8 mouse cellular contexts compared by ENCODE assay signal in genomic region chr9:27192001-27192760, GRCm38 (mm10). TPM values are rescaled to one million over a fixed set of nuclear protein-coding genes. Genes with fewer than 3 reads are reported as not detected.
DNase-seq lines count a peak whose midpoint lies in the region; ATAC-seq lines count a peak whose summit lies in the region.

No protein-coding gene starts in this region.

- H3K4me1 ChIP-seq in brown adipose tissue, adult 24 weeks (ENCODE audit: control insufficient read depth, insufficient read depth, insufficient read length, low read length), result peaks cover 5% of the 10 kb centered on the region; the same call in 1 of the 2 replicates
- peaks cover 13% of the 10 kb centered on the region for H3K4me1 ChIP-seq in heart, embryonic 11.5 days (ENCODE audit: control insufficient read depth, insufficient read depth, low read length)
- peaks cover 6% of the 10 kb centered on the region; the same call in 1 of the 2 replicates for H3K4me1 ChIP-seq in kidney, embryonic 14.5 days (ENCODE audit: control insufficient read depth, insufficient read depth, low read length)
- peaks cover 16% of the 10 kb centered on the region for H3K4me1 ChIP-seq in limb, embryonic 12.5 days (replicated peaks)
- peaks cover 33% of the 10 kb centered on the region for H3K4me1 ChIP-seq in midbrain, embryonic 13.5 days (replicated peaks)
- peaks cover 15% of the 10 kb centered on the region; the same call in 1 of the 2 replicates for H3K4me1 ChIP-seq in stomach, embryonic 15.5 days

- H3K9ac ChIP-seq in heart, embryonic 11.5 days (ENCODE audit: low read depth, low read length), result peak overlapping the region; percentile 58
- H3K9ac ChIP-seq in kidney, embryonic 14.5 days (ENCODE audit: low read depth, low read length), result no peak overlapping the region
- H3K9ac ChIP-seq in limb, embryonic 12.5 days (replicated peaks), result no peak overlapping the region
- H3K9ac ChIP-seq in midbrain, embryonic 13.5 days (replicated peaks), result peak overlapping the region; percentile 48
- no peak overlapping the region for H3K9ac ChIP-seq in stomach, embryonic 15.5 days

- H3K4me2 ChIP-seq in heart, embryonic 11.5 days, result peak overlapping the region; percentile 64
- H3K4me2 ChIP-seq in kidney, embryonic 14.5 days (replicated peaks; ENCODE audit: low read depth, low read length), result peak overlapping the region; percentile 47
- peak overlapping the region; percentile 62 for H3K4me2 ChIP-seq in limb, embryonic 12.5 days
- peak overlapping the region; percentile 52 for H3K4me2 ChIP-seq in midbrain, embryonic 13.5 days (replicated peaks)
- H3K4me2 ChIP-seq in stomach, embryonic 15.5 days, result peak overlapping the region; percentile 58

- peak; percentile 88 for DNase-seq in fibroblast of lung, adult 2 months (ENCODE audit: low read depth)
- DNase-seq in c-Kit-positive CD71-positive TER-119-positive erythroid progenitor cells, embryonic 14.5 days (ENCODE audit: low spot score), result no peak

- H3K4me3 ChIP-seq in brown adipose tissue, adult 24 weeks (ENCODE audit: insufficient read depth, low read depth, low read length), result peak overlapping the region; percentile 49
- H3K4me3 ChIP-seq in heart, embryonic 11.5 days (ENCODE audit: low read depth, low read length), result peak overlapping the region; percentile 20; the same call in 1 of the 2 replicates
- peak overlapping the region; percentile 25 for H3K4me3 ChIP-seq in kidney, embryonic 14.5 days (ENCODE audit: low read length)
- H3K4me3 ChIP-seq in limb, embryonic 12.5 days (replicated peaks), result peak overlapping the region; percentile 33
- peak overlapping the region; percentile 25 for H3K4me3 ChIP-seq in midbrain, embryonic 13.5 days (replicated peaks)
- peak overlapping the region; percentile 25; the same call in 1 of the 2 replicates for H3K4me3 ChIP-seq in stomach, embryonic 15.5 days (replicated peaks)

- ATAC-seq in heart, embryonic 11.5 days (replicated peaks; ENCODE audit: insufficient number of reproducible peaks, low FRiP score, low TSS enrichment), result peak; percentile 89
- ATAC-seq in kidney, embryonic 14.5 days (ENCODE audit: low FRiP score, low TSS enrichment), result peak; percentile 96
- ATAC-seq in limb, embryonic 12.5 days (ENCODE audit: insufficient number of reproducible peaks, insufficient read depth, low FRiP score, low TSS enrichment, low read depth), result peak; percentile 85
- ATAC-seq in midbrain, embryonic 13.5 days, result peak; percentile 92
- ATAC-seq in stomach, embryonic 15.5 days (ENCODE audit: insufficient read depth, low FRiP score, low read depth), result peak; percentile 93

- peak overlapping the region; percentile 86 for H3K27ac ChIP-seq in brown adipose tissue, adult 24 weeks (replicated peaks; ENCODE audit: low read depth, low read length)
- peak overlapping the region; percentile 86 for H3K27ac ChIP-seq in heart, embryonic 11.5 days (ENCODE audit: low read depth, low read length)
- no peak overlapping the region; the same call in 1 of the 2 replicates for H3K27ac ChIP-seq in kidney, embryonic 14.5 days (ENCODE audit: low read depth, low read length)
- H3K27ac ChIP-seq in limb, embryonic 12.5 days, result peak overlapping the region; percentile 76
- peak overlapping the region; percentile 71 for H3K27ac ChIP-seq in midbrain, embryonic 13.5 days
- H3K27ac ChIP-seq in stomach, embryonic 15.5 days, result peak overlapping the region; percentile 86

- H3K36me3 ChIP-seq in heart, embryonic 11.5 days (ENCODE audit: control insufficient read depth, insufficient read depth, low read length), result no peaks in the 10 kb centered on the region
- no peaks in the 10 kb centered on the region for H3K36me3 ChIP-seq in kidney, embryonic 14.5 days (ENCODE audit: control insufficient read depth, insufficient read depth, low read length)
- no peaks in the 10 kb centered on the region for H3K36me3 ChIP-seq in limb, embryonic 12.5 days
- no peaks in the 10 kb centered on the region for H3K36me3 ChIP-seq in midbrain, embryonic 13.5 days
- no peaks in the 10 kb centered on the region for H3K36me3 ChIP-seq in stomach, embryonic 15.5 days

- no peaks in the 10 kb centered on the region for H3K9me3 ChIP-seq in heart, embryonic 11.5 days (replicated peaks; ENCODE audit: control insufficient read depth, low read length)
- no peaks in the 10 kb centered on the region for H3K9me3 ChIP-seq in kidney, embryonic 14.5 days (ENCODE audit: control insufficient read depth, low read length)
- no peaks in the 10 kb centered on the region for H3K9me3 ChIP-seq in limb, embryonic 12.5 days
- no peaks in the 10 kb centered on the region for H3K9me3 ChIP-seq in midbrain, embryonic 13.5 days
- no peaks in the 10 kb centered on the region for H3K9me3 ChIP-seq in stomach, embryonic 15.5 days

- 8% methylated on average over 14 of the region's 14 CpGs for WGBS in heart, embryonic 11.5 days (ENCODE audit: insufficient replicate concordance)
- WGBS in kidney, embryonic 14.5 days, result 10% methylated on average over 14 of the region's 14 CpGs
- 8% methylated on average over 14 of the region's 14 CpGs for WGBS in limb, embryonic 12.5 days
- 4% methylated on average over 14 of the region's 14 CpGs for WGBS in midbrain, embryonic 13.5 days
- 9% methylated on average over 14 of the region's 14 CpGs for WGBS in stomach, embryonic 15.5 days

- no peaks in the 10 kb centered on the region for H3K27me3 ChIP-seq in heart, embryonic 11.5 days (ENCODE audit: control insufficient read depth, insufficient read depth, low read length)
- no peaks in the 10 kb centered on the region for H3K27me3 ChIP-seq in kidney, embryonic 14.5 days (ENCODE audit: control insufficient read depth, insufficient read depth, low read length)
- H3K27me3 ChIP-seq in limb, embryonic 12.5 days, result no peaks in the 10 kb centered on the region
- H3K27me3 ChIP-seq in midbrain, embryonic 13.5 days, result 0 out of 2 replicates have a peak, but pooled peaks cover 5% of the 10 kb centered on the region
- no peaks in the 10 kb centered on the region for H3K27me3 ChIP-seq in stomach, embryonic 15.5 days (replicated peaks)

RNA-seq across cellular contexts. Expression of gene Jam3, which starts 37.0 kb away (rescaled TPM):
- polyA plus RNA-seq in brown adipose tissue, adult 24 weeks (2012; ENCODE audit: insufficient read depth, insufficient read length, missing spikeins), result 5.1 and 10.5 TPM in 2 replicates
- polyA plus RNA-seq in heart, embryonic 11.5 days (2014; fragmentation: Nextera tagmentation; extraction: Ambion mirVana), result 50.1 and 56.1 TPM in 2 replicates
- 75.1 and 78.3 TPM in 2 replicates for polyA plus RNA-seq in kidney, embryonic 14.5 days (2014; fragmentation: Nextera tagmentation; extraction: Ambion mirVana)
- 127 and 131 TPM in 2 replicates for polyA plus RNA-seq in limb, embryonic 12.5 days (2016; fragmentation: Nextera tagmentation; extraction: Ambion mirVana)
- 99.8 and 103 TPM in 2 replicates for polyA plus RNA-seq in midbrain, embryonic 13.5 days (2015; fragmentation: Nextera tagmentation; extraction: Ambion mirVana)
- 54.8 and 56.9 TPM in 2 replicates for polyA plus RNA-seq in stomach, embryonic 15.5 days (2015; fragmentation: Nextera tagmentation; extraction: Ambion mirVana)

Comparison
In these comparisons a context has a peak if more than half of its experiments do, and no peak if none do; other contexts are left out.
1. H3K9ac ChIP-seq: peak in heart, embryonic 11.5 days (single experiment) and midbrain, embryonic 13.5 days (single experiment); none in kidney, embryonic 14.5 days (single experiment), limb, embryonic 12.5 days (single experiment) and stomach, embryonic 15.5 days (single experiment).
2. Peak in every context shown above with its lines, with median percentiles within 50 percentile points of each other: H3K4me3 ChIP-seq, ATAC-seq and H3K4me2 ChIP-seq.